Mouse (Mus musculus) hindbrain, postnatal 0 days (tissue): ENCODE results near the gene Ptcd2. TPM values are rescaled to one million over a fixed set of nuclear protein-coding genes. Genes with fewer than 3 reads are reported as not detected.
A peak's percentile ranks its signal among the peaks of the same experiment; 100 is the strongest.

Experiments used
- ATAC-seq: fragments of 200-750 bp; cut with Nextera tagmentation; 2 replicates; pipeline ENCODE4 v1.8.0; 2017; ENCODE audit warnings: mild to moderate bottlenecking, moderate TSS enrichment, moderate library complexity
- DNase-seq: peaks from one replicate; pipeline ENCODE4 v3.0.0-alpha.2; 2015; ENCODE audit warnings: low spot score
- H3K27ac ChIP-seq: fragments of 300-500 bp; sonication (generic); 2 replicates; pipeline ENCODE4 v1.5.1; 2014; ENCODE audit warnings: mild to moderate bottlenecking
- H3K27me3 ChIP-seq: fragments of 300-500 bp; sonication (generic); 2 replicates; pipeline ENCODE4 v1.6.1; 2014; ENCODE audit warnings: low read length, mixed read lengths; ENCODE audit not compliant: insufficient read depth
- H3K36me3 ChIP-seq: fragments of 300-500 bp; sonication (generic); 2 replicates; pipeline ENCODE4 v1.6.1; 2014; ENCODE audit warnings: low read length, mixed read lengths; ENCODE audit not compliant: insufficient read depth
- H3K4me1 ChIP-seq: fragments of 300-500 bp; sonication (generic); 2 replicates; pipeline ENCODE4 v1.6.1; 2014; ENCODE audit warnings: antibody characterized with exemption, low read length, mixed read lengths; ENCODE audit not compliant: insufficient read depth
- H3K4me2 ChIP-seq: fragments of 300-500 bp; sonication (generic); 2 replicates; pipeline ENCODE4 v1.6.1; 2014; ENCODE audit warnings: low read depth, mild to moderate bottlenecking, low read length, moderate library complexity, mixed read lengths
- H3K4me3 ChIP-seq: fragments of 300-500 bp; sonication (generic); 2 replicates; pipeline ENCODE4 v1.5.1; 2014; ENCODE audit warnings: low read length
- H3K9ac ChIP-seq: fragments of 300-500 bp; sonication (generic); replicated peaks from 2 replicates; pipeline ENCODE4 v1.6.1; 2014; ENCODE audit warnings: mild to moderate bottlenecking, low read length, moderate library complexity, mixed read lengths
- H3K9me3 ChIP-seq: fragments of 300-500 bp; sonication (generic); 2 replicates; pipeline ENCODE4 v1.6.1; 2016; ENCODE audit warnings: low read length, mixed read lengths
- CTCF ChIP-seq: IDR thresholded peaks from 2 replicates; pipeline ENCODE4 v1.5.1; 2016; ENCODE audit warnings: antibody characterized with exemption, control low read depth, low read depth
- WGBS: fragments of 180-500 bp; shearing (Covaris S2); extraction: QIAGEN DNeasy Blood & Tissue Kit; methylation state at CpG from one replicate; pipeline ENCODE4 v1.1.7; 2014; 5-methylcytosine and 5-hydroxymethylcytosine counted together
- polyA plus RNA-seq: library from polyadenylated mRNA; unstranded; fragments of >200 nt; fragmentation: Nextera tagmentation; extraction: Ambion mirVana; gene quantifications from 2 replicates; pipeline ENCODE4 v1.2.1, GENCODE M21; 2015
- total RNA-seq: library from RNA; depleted of rRNA; stranded (reverse); fragments of >200 nt; gene quantifications from 2 replicates; pipeline ENCODE4 v1.2.3, GENCODE M21; 2014

Ptcd2 gene
- total and polyA plus RNA-seq, 2 experiments from 2014 or later = 38.2 to 51.2 TPM

- Histone ChIP-seq H3K4me1 (0 out of 2 replicates have a peak, but pooled peaks cover 7% of the 10 kb centered on the region), H3K4me3 (no peak overlapping the region), H3K9me3 (no peaks in the 10 kb centered on the region), H3K4me2 (no peak overlapping the region), H3K36me3 (no peaks in the 10 kb centered on the region), H3K9ac (no peak overlapping the region), H3K27me3 (no peaks in the 10 kb centered on the region), H3K27ac (no peak overlapping the region)
- TF ChIP-seq CTCF = no peak
- ATAC-seq (no peak), DNase-seq (no peak)
- 89% methylated on average over 8 of the region's 8 CpGs for WGBS
Observed at GRCm38 (mm10) chr13:99308393-99308792, 36.1 kb downstream of the Ptcd2 start.

DNA sequence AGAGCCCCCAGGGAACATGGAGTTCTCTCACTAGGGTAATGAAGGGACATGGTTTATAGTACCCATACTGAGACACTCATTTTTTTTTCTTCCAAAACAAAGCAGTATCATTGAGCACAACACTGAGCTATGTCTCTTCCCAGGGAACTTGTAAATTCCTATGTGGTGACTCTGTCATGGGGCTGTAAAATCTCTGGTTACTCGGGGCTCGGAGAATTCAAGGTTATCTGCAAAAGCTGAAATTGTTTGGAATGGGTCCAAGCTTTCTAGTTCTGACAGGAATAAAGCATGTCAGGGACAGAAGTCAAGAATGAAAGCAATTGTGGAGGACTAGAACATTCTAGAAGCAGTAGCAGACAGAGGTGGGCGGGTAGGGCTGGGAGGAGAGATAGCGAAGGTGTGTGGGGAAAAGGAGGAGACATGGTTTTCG lies 36.6 kb downstream of the Ptcd2 start:
- ATAC-seq (no peak), DNase-seq (no peak)
- H3K9ac ChIP-seq = no peak overlapping the region
- no peaks in the 10 kb centered on the region for H3K27me3 ChIP-seq
- 79% methylated on average over 5 of the region's 5 CpGs for WGBS
- no peak for TF ChIP-seq CTCF
- no peak overlapping the region for H3K27ac ChIP-seq
- no peaks in the 10 kb centered on the region for H3K9me3 ChIP-seq
- H3K4me1 ChIP-seq = 0 out of 2 replicates have a peak, but pooled peaks cover 7% of the 10 kb centered on the region
- H3K4me3 ChIP-seq = no peak overlapping the region
- no peaks in the 10 kb centered on the region for H3K36me3 ChIP-seq
- no peak overlapping the region for H3K4me2 ChIP-seq

- H3K36me3 ChIP-seq = no peaks in the 10 kb centered on the region
- H3K27me3 ChIP-seq = no peaks in the 10 kb centered on the region
- 87% methylated on average over 8 of the region's 8 CpGs for WGBS
- H3K9me3 ChIP-seq = no peaks in the 10 kb centered on the region
- ATAC-seq (no peak), DNase-seq (no peak)
- H3K4me3 ChIP-seq = no peak overlapping the region
- H3K4me2 ChIP-seq = no peak overlapping the region
- no peak overlapping the region for H3K27ac ChIP-seq
- TF ChIP-seq CTCF = no peak
- no peak overlapping the region for H3K9ac ChIP-seq
- H3K4me1 ChIP-seq = 0 out of 2 replicates have a peak, but pooled peaks cover 7% of the 10 kb centered on the region
Observed at GRCm38 (mm10) chr13:99306164-99306563, 38.3 kb downstream of the Ptcd2 start.

GRCm38 (mm10) chr13:99305186-99305585 lies 39.3 kb downstream of the Ptcd2 start:
- Histone ChIP-seq H3K4me1 (0 out of 2 replicates have a peak, but pooled peaks cover 7% of the 10 kb centered on the region), H3K9ac (no peak overlapping the region), H3K4me3 (no peak overlapping the region), H3K36me3 (no peaks in the 10 kb centered on the region), H3K27ac (no peak overlapping the region), H3K4me2 (no peak overlapping the region), H3K27me3 (no peaks in the 10 kb centered on the region), H3K9me3 (no peaks in the 10 kb centered on the region)
- no peak for TF ChIP-seq CTCF
- no peak for DNase-seq
- 79% methylated on average over 1 of the region's 1 CpGs for WGBS
- no peak for ATAC-seq

GRCm38 (mm10) chr13:99304365-99304764 lies 40.1 kb downstream of the Ptcd2 start:
- 0 out of 2 replicates have a peak, but pooled peaks cover 7% of the 10 kb centered on the region for H3K4me1 ChIP-seq
- ATAC-seq = no peak
- no peaks in the 10 kb centered on the region for H3K9me3 ChIP-seq
- H3K27ac ChIP-seq = no peak overlapping the region
- TF ChIP-seq CTCF = no peak
- no peak overlapping the region for H3K4me2 ChIP-seq
- no peak for DNase-seq
- H3K36me3 ChIP-seq = no peaks in the 10 kb centered on the region
- 68% methylated on average over 11 of the region's 11 CpGs for WGBS
- no peaks in the 10 kb centered on the region for H3K27me3 ChIP-seq
- H3K9ac ChIP-seq = no peak overlapping the region
- no peak overlapping the region for H3K4me3 ChIP-seq

DNA sequence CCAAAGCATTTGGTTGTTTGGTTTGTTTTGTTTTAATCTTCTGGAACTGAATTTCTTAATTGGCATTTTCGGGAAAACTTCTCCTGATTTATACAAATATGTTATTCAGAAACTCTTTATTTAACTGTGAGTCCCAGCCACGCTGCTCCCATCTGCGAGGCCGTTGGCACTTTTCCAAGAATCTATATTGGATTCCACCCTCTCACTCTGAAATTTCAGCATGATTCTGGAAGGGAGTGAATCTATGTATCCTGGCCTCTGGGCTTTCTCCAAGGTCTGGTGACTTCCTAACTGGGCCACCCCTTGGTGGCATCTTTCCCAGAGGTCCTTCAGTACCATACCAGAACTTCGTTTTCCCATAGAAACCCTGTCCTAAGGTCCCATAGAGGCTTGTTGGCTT lies 40.7 kb downstream of the Ptcd2 start:
- no peak for ATAC-seq
- WGBS = 38% methylated on average over 5 of the region's 5 CpGs

DNA sequence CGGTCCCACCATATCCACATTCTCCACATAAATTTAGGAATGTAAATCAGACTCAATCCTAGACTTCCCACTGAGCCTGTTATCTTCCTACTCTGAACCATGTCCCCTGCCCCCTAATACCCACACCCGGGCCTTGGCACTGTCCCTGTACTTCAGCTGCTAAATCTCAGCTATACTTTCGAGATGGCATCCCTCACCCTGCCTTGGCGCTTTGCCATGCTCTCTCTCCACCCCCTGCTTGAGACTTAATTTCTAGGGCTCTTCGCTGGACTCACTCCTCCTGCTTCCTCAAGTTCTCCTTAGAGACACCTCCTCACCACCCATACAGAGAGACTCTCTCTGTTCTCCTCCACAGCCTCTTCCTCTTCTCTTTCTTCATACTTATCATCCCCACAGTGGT lies 44.6 kb downstream of the Ptcd2 start:
- no peak for DNase-seq
- no peak overlapping the region for H3K27ac ChIP-seq

More for the DNA sequence above, 40.7 kb downstream of the Ptcd2 start:
- peak; percentile 56 for DNase-seq
- no peak for TF ChIP-seq CTCF
- Histone ChIP-seq H3K27ac (no peak overlapping the region), H3K9ac (no peak overlapping the region), H3K36me3 (no peaks in the 10 kb centered on the region), H3K4me2 (no peak overlapping the region), H3K4me1 (0 out of 2 replicates have a peak, but pooled peaks cover 7% of the 10 kb centered on the region), H3K27me3 (no peaks in the 10 kb centered on the region), H3K4me3 (no peak overlapping the region), H3K9me3 (no peaks in the 10 kb centered on the region)

More for the DNA sequence above, 44.6 kb downstream of the Ptcd2 start:
- Histone ChIP-seq H3K9ac (no peak overlapping the region), H3K4me2 (no peak overlapping the region), H3K4me1 (0 out of 2 replicates have a peak, but pooled peaks cover 7% of the 10 kb centered on the region), H3K36me3 (no peaks in the 10 kb centered on the region), H3K9me3 (no peaks in the 10 kb centered on the region), H3K27me3 (no peaks in the 10 kb centered on the region), H3K4me3 (no peak overlapping the region)
- no peak for TF ChIP-seq CTCF
- WGBS = 70% methylated on average over 5 of the region's 5 CpGs
- ATAC-seq = no peak
